Mouse (Mus musculus) erythroblast, embryonic 14.5 days (primary cell): ENCODE data around the gene Selplg. TPM values are rescaled to one million over a fixed set of nuclear protein-coding genes. Genes with fewer than 3 reads are reported as not detected.

Experiments
- H3K27me3 ChIP-seq: 2 replicates; pipeline ENCODE4 v1.6.1; 2012; ENCODE audit warnings: inconsistent platforms; ENCODE audit not compliant: control insufficient read depth
- H3K36me3 ChIP-seq: 2 replicates; pipeline ENCODE4 v1.6.1; 2012; ENCODE audit warnings: mild to moderate bottlenecking, inconsistent platforms; ENCODE audit not compliant: control insufficient read depth
- H3K4me1 ChIP-seq: 2 replicates; pipeline ENCODE4 v1.6.1; 2012; ENCODE audit warnings: inconsistent platforms; ENCODE audit not compliant: control insufficient read depth
- H3K4me3 ChIP-seq: replicated peaks from 2 replicates; pipeline ENCODE3; 2012; ENCODE audit warnings: moderate library complexity, mild to moderate bottlenecking, inconsistent platforms
- H3K9me3 ChIP-seq: 2 replicates; pipeline ENCODE4 v1.6.1; 2012; ENCODE audit warnings: low read length, inconsistent platforms, mixed read lengths; ENCODE audit not compliant: control insufficient read depth
- GATA1 ChIP-seq: IDR thresholded peaks from 2 replicates; pipeline ENCODE4 v1.6.1; 2012; ENCODE audit warnings: low read length, inconsistent platforms, mixed read lengths
- TAL1 ChIP-seq: IDR thresholded peaks from 3 replicates; pipeline ENCODE4 v1.6.1; 2012; ENCODE audit warnings: low read length, inconsistent platforms, mixed read lengths
- polyA plus RNA-seq: library from polyadenylated mRNA; stranded (reverse); fragments of >175 nt; gene quantifications from 2 replicates; pipeline ENCODE4 v1.2.3, GENCODE M21; 2012

Selplg gene
- polyA plus RNA-seq, 1 experiment: 1.1 TPM

GRCm38 (mm10) chr5:113772905-113773519, 59.4 kb downstream of the Selplg start:
- no peak for TF ChIP-seq GATA1
- TF ChIP-seq TAL1: no peak
- no peaks in the 10 kb centered on the region for H3K27me3 ChIP-seq
- H3K4me1 ChIP-seq: peaks cover 54% of the 10 kb centered on the region
- H3K36me3 ChIP-seq: peaks cover 58% of the 10 kb centered on the region
- peak overlapping the region; percentile 91 for H3K4me3 ChIP-seq
- no peaks in the 10 kb centered on the region for H3K9me3 ChIP-seq

- Histone ChIP-seq H3K4me1 (peaks cover 56% of the 10 kb centered on the region), H3K27me3 (no peaks in the 10 kb centered on the region), H3K4me3 (peak within 1 kb of the TSS; percentile 91), H3K36me3 (peaks cover 59% of the 10 kb centered on the region), H3K9me3 (no peaks in the 10 kb centered on the region)
- TF ChIP-seq GATA1: no peak
- no peak for TF ChIP-seq TAL1
These were observed 60.0 kb downstream of the Selplg start, which contains the start of the genes Sart3 and Iscu for GRCm38 (mm10) chr5:113772450-113772895. TSS of gene Sart3 (minus strand) at chr5:113772510. TSS of gene Iscu (plus strand) at chr5:113772748.

GRCm38 (mm10) chr5:113771213-113772162, 61.0 kb downstream of the Selplg start:
- no peak for TF ChIP-seq GATA1
- TF ChIP-seq TAL1: no peak
- Histone ChIP-seq H3K4me1 (peaks cover 56% of the 10 kb centered on the region), H3K27me3 (no peaks in the 10 kb centered on the region), H3K9me3 (no peaks in the 10 kb centered on the region), H3K4me3 (peak overlapping the region; percentile 91), H3K36me3 (peaks cover 60% of the 10 kb centered on the region)

- no peaks in the 10 kb centered on the region for H3K9me3 ChIP-seq
- H3K27me3 ChIP-seq: no peaks in the 10 kb centered on the region
- peaks cover 58% of the 10 kb centered on the region for H3K36me3 ChIP-seq
- peaks cover 52% of the 10 kb centered on the region for H3K4me1 ChIP-seq
- TF ChIP-seq TAL1 (no peak), GATA1 (no peak)
- peak overlapping the region; percentile 12 for H3K4me3 ChIP-seq
These were observed 63.6 kb downstream of the Selplg start for GRCm38 (mm10) chr5:113768806-113769205.

Other genes starting within 250 kb of the Selplg start
- gene Cmklr1, start 182.2 kb downstream of the Selplg start, polyA plus RNA-seq: 0.03 TPM in 1 of 2 replicates, not detected in the other
- not detected in 2 replicates for gene 1700069L16Rik, start 107.9 kb downstream of the Selplg start, polyA plus RNA-seq
- gene Ficd, start 96.8 kb downstream of the Selplg start, polyA plus RNA-seq: 0.13 and 0.17 TPM in 2 replicates
- gene Sart3, start 60.1 kb downstream of the Selplg start, polyA plus RNA-seq: 2.2 and 3.0 TPM in 2 replicates
- gene Iscu, start 59.9 kb downstream of the Selplg start, polyA plus RNA-seq: 16.5 and 25.3 TPM in 2 replicates
- 0.03 TPM in 2 replicates for gene Tmem119, start 32.1 kb downstream of the Selplg start, polyA plus RNA-seq
- 2.0 and 2.4 TPM in 2 replicates for gene Coro1c, start 76.1 kb upstream of the Selplg start, polyA plus RNA-seq
- 3.3 TPM in 2 replicates for gene Ssh1, start 161.2 kb upstream of the Selplg start, polyA plus RNA-seq
- gene Dao, start 171.1 kb upstream of the Selplg start, polyA plus RNA-seq: not detected in 2 replicates
- 0.05 and 0.10 TPM in 2 replicates for gene Usp30, start 232.8 kb upstream of the Selplg start, polyA plus RNA-seq